Mouse (Mus musculus) testis, adult 2 months (tissue): ENCODE results near the gene Zfp68. TPM values are rescaled to one million over a fixed set of nuclear protein-coding genes. Genes with fewer than 3 reads are reported as not detected.
A peak's percentile ranks its signal among the peaks of the same experiment; 100 is the strongest.
"Not testable (repeated sequence)": the region's sequence is repeated elsewhere in the genome, so short reads cannot be mapped to it uniquely, and the experiment has no call there.

Source experiments
- H3K27ac ChIP-seq: fragments of 200-500 bp; 2 replicates; pipeline ENCODE4 v1.5.1; 2012; ENCODE audit warnings: low read depth, low read length; ENCODE audit not compliant: control insufficient read depth, insufficient read depth
- H3K27me3 ChIP-seq: fragments of 200-500 bp; 2 replicates; pipeline ENCODE4 v1.6.1; 2012; ENCODE audit warnings: mild to moderate bottlenecking, low read length, moderate library complexity; ENCODE audit not compliant: control insufficient read depth, insufficient read depth
- H3K36me3 ChIP-seq: fragments of 200-500 bp; 2 replicates; pipeline ENCODE4 v1.6.1; 2012; ENCODE audit warnings: mild to moderate bottlenecking, low read length; ENCODE audit not compliant: control insufficient read depth, insufficient read depth
- H3K4me1 ChIP-seq: fragments of 200-500 bp; 2 replicates; pipeline ENCODE4 v1.6.1; 2012; ENCODE audit warnings: low read length; ENCODE audit not compliant: control insufficient read depth, insufficient read depth
- H3K4me3 ChIP-seq: fragments of 200-500 bp; 2 replicates; pipeline ENCODE4 v1.5.1; 2012; ENCODE audit warnings: low read depth, mild to moderate bottlenecking, low read length, moderate library complexity, mixed read lengths; ENCODE audit not compliant: control insufficient read depth
- CTCF ChIP-seq: fragments of 200-500 bp; IDR thresholded peaks from 2 replicates; pipeline ENCODE4 v1.5.1; 2012; ENCODE audit warnings: low read depth, mild to moderate bottlenecking, inconsistent platforms, low read length, moderate library complexity; ENCODE audit not compliant: control insufficient read depth, insufficient read depth, insufficient replicate concordance
- POLR2A ChIP-seq: fragments of 200-500 bp; IDR thresholded peaks from 2 replicates; pipeline ENCODE4 v1.6.1; 2012; ENCODE audit warnings: low read depth, mild to moderate bottlenecking, inconsistent platforms, low read length, moderate library complexity; ENCODE audit not compliant: control insufficient read depth
- polyA plus RNA-seq: library from polyadenylated mRNA; depleted of rRNA; stranded (reverse); fragments of >200 nt; gene quantifications from 2 replicates; pipeline ENCODE4 v1.2.3, GENCODE M21; 2012; rRNA removed

Zfp68 gene
- polyA plus RNA-seq, 1 experiment = 2.1 TPM

DNA sequence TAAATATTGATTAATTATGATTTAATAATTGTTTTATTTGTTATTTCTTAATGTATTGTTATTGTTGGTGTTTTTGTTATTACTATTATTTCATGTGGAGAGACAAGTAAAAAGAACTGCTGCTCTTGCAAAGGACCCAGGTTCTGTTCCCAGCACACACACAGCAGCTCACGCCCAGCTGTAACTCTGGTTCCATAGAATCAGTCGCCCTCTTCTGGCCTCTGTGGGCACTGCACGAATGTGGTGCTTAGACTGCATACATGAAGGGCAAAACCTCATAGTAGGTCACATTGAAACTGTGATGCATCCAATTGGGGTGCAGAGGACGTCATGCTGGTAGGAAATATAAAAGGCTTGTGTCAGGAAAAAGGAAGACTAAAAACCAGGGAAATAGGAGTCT, 47.9 kb downstream of the Zfp68 start:
- peak; percentile 29; the same call in 1 of the 2 replicates for TF ChIP-seq CTCF
- TF ChIP-seq POLR2A = no peak
- Histone ChIP-seq H3K27me3 (no peaks in the 10 kb centered on the region), H3K27ac (no peak overlapping the region), H3K4me3 (no peak overlapping the region), H3K36me3 (no peaks in the 10 kb centered on the region), H3K4me1 (no peaks in the 10 kb centered on the region)

DNA sequence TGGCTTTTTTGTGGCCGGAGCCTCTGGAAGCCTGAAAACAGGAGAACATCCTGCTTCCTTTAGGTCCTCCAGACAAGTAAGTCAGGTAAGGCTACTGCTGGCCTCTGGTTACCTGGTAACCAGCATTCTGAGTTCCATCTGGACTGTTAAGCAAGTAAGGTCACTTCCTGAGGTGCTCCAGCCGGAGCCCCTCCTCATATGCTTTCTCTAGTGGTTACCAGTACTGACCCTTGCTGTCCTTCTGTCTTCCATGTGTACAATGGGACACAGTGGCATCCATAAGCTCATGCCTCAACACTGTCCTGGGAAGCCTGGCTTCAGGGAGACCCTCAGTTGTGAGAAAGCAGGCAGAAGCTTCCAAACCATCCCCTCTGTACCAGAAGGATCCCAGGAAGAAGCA, 54.9 kb downstream of the Zfp68 start, which contains the start of gene 1700123K08Rik:
Gene 1700123K08Rik (minus strand): TSS at position 101 of the 400 bp plus-strand sequence.
- not testable (repeated sequence) for H3K4me1 ChIP-seq, H3K27me3 ChIP-seq, H3K36me3 ChIP-seq, H3K27ac ChIP-seq
- peak within 1 kb of the TSS; percentile 79 for H3K4me3 ChIP-seq

Other genes starting within 250 kb of the Zfp68 start
- gene Zfp157, start 178.3 kb downstream of the Zfp68 start, polyA plus RNA-seq = 2.5 and 2.9 TPM in 2 replicates
- gene 1700123K08Rik, start 55.0 kb downstream of the Zfp68 start, polyA plus RNA-seq = 32.5 and 38.1 TPM in 2 replicates
- 0.27 and 0.32 TPM in 2 replicates for gene A430033K04Rik, start 3.1 kb upstream of the Zfp68 start, polyA plus RNA-seq
- gene Fam20c, start 134.8 kb upstream of the Zfp68 start, polyA plus RNA-seq = 1.4 and 1.6 TPM in 2 replicates
- gene Gm5294, start 200.3 kb upstream of the Zfp68 start, polyA plus RNA-seq = 2.3 and 4.2 TPM in 2 replicates